Mouse (Mus musculus) mouse embryonic stem cell (cell line): ENCODE data around the gene Fbxw21.

Source experiments
- in situ Hi-C, 2 experiments: fragments of 300-500 bp; cut with MboI; formaldehyde crosslinking; loops; 1 replicate in 1 of 2; 3 replicates in 1 of 2; pipeline ENCODE4 v1.14.3; 2019 to 2020; ENCODE audit warnings: low sequenced_read_pairs in 2 of 2, low pct_unique_long_range_greater_than_20kb in 1 of 2, mixed read lengths in 1 of 2; ENCODE audit not compliant: unreplicated experiment in 1 of 2

Gene Fbxw21

DNA sequence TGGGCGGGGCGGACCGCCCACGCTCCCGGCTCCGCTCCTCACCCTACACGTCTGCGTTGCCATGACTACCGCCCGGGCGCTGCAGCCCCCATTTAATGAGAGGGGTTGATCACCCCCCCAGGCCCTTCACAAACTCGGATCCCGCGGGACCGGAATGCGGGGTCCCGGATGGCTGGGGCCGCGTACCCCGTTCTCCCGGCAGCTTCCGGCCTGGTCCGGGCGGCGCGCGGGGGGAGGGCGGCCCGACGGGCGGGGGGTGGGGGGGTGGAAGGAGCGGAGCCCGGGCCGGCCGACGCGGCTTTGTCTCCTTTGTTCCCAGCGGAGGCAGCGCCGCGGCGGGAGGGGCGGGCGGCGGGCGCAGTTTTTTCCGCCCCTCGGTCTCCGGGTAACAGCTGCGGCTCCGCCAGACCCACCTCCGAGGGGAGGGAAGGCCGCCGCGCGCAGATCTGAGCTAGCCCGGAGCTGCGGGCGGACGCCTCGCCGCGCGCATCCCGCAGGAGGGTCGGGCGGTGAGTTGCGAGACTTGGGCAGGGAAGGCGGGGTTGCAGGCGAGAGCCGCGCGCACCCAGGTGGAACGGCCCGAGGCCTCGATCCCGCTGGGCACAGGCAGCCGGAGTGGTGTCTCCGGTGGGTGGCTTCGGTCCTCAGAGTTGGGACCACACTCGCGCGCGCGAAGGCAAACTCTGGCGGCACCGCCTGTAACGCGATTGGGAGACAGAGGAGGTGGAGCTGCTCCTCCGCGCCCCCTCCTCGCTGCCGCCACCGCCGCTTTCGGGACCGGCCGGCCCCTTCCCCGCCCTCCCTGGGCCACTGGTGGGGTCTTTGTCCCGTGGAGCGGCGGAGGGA is 66.5 kb downstream of the Fbxw21 start, which contains the start of gene Plxnb1:
Plxnb1 (plus strand) TSS at position 253 of the 846 bp plus-strand sequence.
- in situ Hi-C loops: no loop called here

- in situ Hi-C loops: no loop called here
Measured at GRCm38 (mm10) chr9:109094553-109095136, 67.2 kb downstream of the Fbxw21 start.

- in situ Hi-C loops: no loop called here
Measured at GRCm38 (mm10) chr9:109093786-109094552, 67.9 kb downstream of the Fbxw21 start.

GRCm38 (mm10) chr9:109092799-109093198 is 69.0 kb downstream of the Fbxw21 start:
- in situ Hi-C loops: no loop called here

- in situ Hi-C loops: no loop called here
Measured at GRCm38 (mm10) chr9:109091802-109092201, 70.0 kb downstream of the Fbxw21 start.

- in situ Hi-C loops: no loop called here
Measured at GRCm38 (mm10) chr9:109090446-109090845, 71.4 kb downstream of the Fbxw21 start.
